Mouse (Mus musculus) liver, postnatal 0 days (tissue): ENCODE results near the gene Cdh12. TPM values are rescaled to one million over a fixed set of nuclear protein-coding genes. Genes with fewer than 3 reads are reported as not detected.
"Not testable (repeated sequence)": the region's sequence is repeated elsewhere in the genome, so short reads cannot be mapped to it uniquely, and the experiment has no call there.

Experiments
- ATAC-seq: fragments of 200-750 bp; cut with Nextera tagmentation; 2 replicates; pipeline ENCODE4 v1.8.0; 2017; ENCODE audit warnings: mild to moderate bottlenecking, moderate library complexity
- DNase-seq: peaks from one replicate; pipeline ENCODE4 v3.0.0-alpha.2; 2016
- H3K27ac ChIP-seq: fragments of 300-500 bp; sonication (generic); 2 replicates; pipeline ENCODE4 v1.5.1; 2014; ENCODE audit warnings: antibody characterized with exemption, moderate library complexity, mild to moderate bottlenecking, low read depth
- H3K27me3 ChIP-seq: fragments of 300-500 bp; sonication (generic); 2 replicates; pipeline ENCODE4 v1.6.1; 2014; ENCODE audit warnings: low read length, control low read depth, mixed read lengths; ENCODE audit not compliant: insufficient read depth
- H3K36me3 ChIP-seq: fragments of 300-500 bp; sonication (generic); replicated peaks from 2 replicates; pipeline ENCODE4 v1.6.1; 2014; ENCODE audit warnings: mild to moderate bottlenecking, control low read depth, low read length, moderate library complexity, mixed read lengths; ENCODE audit not compliant: insufficient read depth
- H3K4me1 ChIP-seq: fragments of 300-500 bp; sonication (generic); 2 replicates; pipeline ENCODE4 v1.6.1; 2014; ENCODE audit warnings: antibody characterized with exemption, mild to moderate bottlenecking, control low read depth; ENCODE audit not compliant: insufficient read depth
- H3K4me2 ChIP-seq: fragments of 300-500 bp; sonication (generic); 2 replicates; pipeline ENCODE4 v1.6.1; 2014; ENCODE audit warnings: low read depth, mild to moderate bottlenecking, low read length, moderate library complexity, mixed read lengths
- H3K4me3 ChIP-seq: fragments of 300-500 bp; sonication (generic); 2 replicates; pipeline ENCODE4 v1.5.1; 2014; ENCODE audit warnings: low read depth, low read length
- H3K9ac ChIP-seq: fragments of 300-500 bp; sonication (generic); replicated peaks from 2 replicates; pipeline ENCODE4 v1.6.1; 2014; ENCODE audit warnings: mild to moderate bottlenecking, moderate library complexity
- H3K9me3 ChIP-seq: fragments of 300-500 bp; sonication (generic); 2 replicates; pipeline ENCODE4 v1.6.1; 2016; ENCODE audit warnings: mild to moderate bottlenecking, control low read depth, low read length, mixed read lengths
- CTCF ChIP-seq: sonication (generic); IDR thresholded peaks from 2 replicates; pipeline ENCODE4 v1.5.1; 2016; ENCODE audit warnings: antibody characterized with exemption, low read depth
- EP300 ChIP-seq: IDR thresholded peaks from 2 replicates; pipeline ENCODE4 v1.6.1; 2016; ENCODE audit warnings: antibody characterized with exemption, low read depth, mild to moderate bottlenecking
- WGBS: fragments of 180-500 bp; shearing (Covaris S2); extraction: QIAGEN DNeasy Blood & Tissue Kit; methylation state at CpG from one replicate; pipeline ENCODE4 v1.1.7; 2014; ENCODE audit not compliant: insufficient replicate concordance; 5-methylcytosine and 5-hydroxymethylcytosine counted together
- polyA plus RNA-seq: library from polyadenylated mRNA; unstranded; fragments of >200 nt; fragmentation: Nextera tagmentation; extraction: Ambion mirVana; gene quantifications from 2 replicates; pipeline ENCODE4 v1.2.1, GENCODE M21; 2015

Cdh12 gene
- polyA plus RNA-seq, 1 experiment from 2014 or later = not detected

DNA sequence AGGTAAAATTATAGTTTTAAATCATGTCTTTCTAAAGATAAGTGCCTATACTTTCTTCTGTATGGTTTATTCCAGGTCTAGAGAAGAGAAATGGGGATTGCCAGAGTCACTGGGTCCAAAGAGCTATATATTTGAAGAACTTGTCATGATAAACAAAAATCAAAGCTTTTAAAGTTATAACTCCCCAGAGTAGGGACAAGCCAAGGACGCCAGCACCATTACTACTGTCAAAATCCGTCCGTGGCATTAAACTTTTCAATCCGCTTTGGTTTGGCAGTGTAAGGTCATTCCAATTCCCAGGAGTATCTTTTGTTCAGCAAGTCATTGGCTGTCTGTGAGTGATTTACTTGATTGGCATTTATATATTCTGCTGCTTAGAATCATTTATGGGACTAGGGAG, 697.8 kb downstream of the Cdh12 start:
- H3K9me3 ChIP-seq = no peaks in the 10 kb centered on the region
- ATAC-seq (no peak), DNase-seq (no peak)
- H3K9ac ChIP-seq = no peak overlapping the region
- H3K27ac ChIP-seq = no peak overlapping the region
- no peaks in the 10 kb centered on the region for H3K27me3 ChIP-seq
- no peak overlapping the region for H3K4me3 ChIP-seq
- no peak overlapping the region for H3K4me2 ChIP-seq
- WGBS = 77% methylated on average over 4 of the region's 4 CpGs
- TF ChIP-seq EP300 = no peak
- no peaks in the 10 kb centered on the region for H3K4me1 ChIP-seq
- no peaks in the 10 kb centered on the region for H3K36me3 ChIP-seq

DNA sequence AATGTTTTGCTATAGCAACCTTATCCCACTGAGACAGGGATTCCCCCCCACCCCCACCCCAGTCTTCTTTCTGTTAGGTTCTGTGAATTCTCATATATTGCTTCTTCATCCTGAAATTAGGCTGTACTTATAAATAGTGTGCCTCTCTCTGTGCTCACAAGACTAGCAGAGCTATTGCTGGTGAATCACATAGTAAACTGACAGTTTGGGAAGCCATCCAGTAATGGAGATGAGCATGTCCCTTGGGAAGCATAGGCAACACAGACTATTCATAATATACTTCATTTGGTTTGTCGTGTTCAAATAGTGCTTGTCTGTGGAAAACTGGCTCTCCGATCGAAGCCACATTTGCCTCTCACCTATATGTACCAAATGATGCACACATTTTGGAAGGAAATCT, 704.5 kb downstream of the Cdh12 start:
- WGBS = 88% methylated on average over 3 of the region's 3 CpGs
- no peaks in the 10 kb centered on the region for H3K27me3 ChIP-seq
- H3K4me3 ChIP-seq = no peak overlapping the region
- ATAC-seq (no peak), DNase-seq (no peak)
- H3K4me2 ChIP-seq = no peak overlapping the region
- TF ChIP-seq CTCF (no peak), EP300 (no peak)
- no peaks in the 10 kb centered on the region for H3K4me1 ChIP-seq
- no peaks in the 10 kb centered on the region for H3K36me3 ChIP-seq
- H3K9me3 ChIP-seq = no peaks in the 10 kb centered on the region; the same call in 1 of the 2 replicates
- H3K9ac ChIP-seq = no peak overlapping the region
- no peak overlapping the region for H3K27ac ChIP-seq

DNA sequence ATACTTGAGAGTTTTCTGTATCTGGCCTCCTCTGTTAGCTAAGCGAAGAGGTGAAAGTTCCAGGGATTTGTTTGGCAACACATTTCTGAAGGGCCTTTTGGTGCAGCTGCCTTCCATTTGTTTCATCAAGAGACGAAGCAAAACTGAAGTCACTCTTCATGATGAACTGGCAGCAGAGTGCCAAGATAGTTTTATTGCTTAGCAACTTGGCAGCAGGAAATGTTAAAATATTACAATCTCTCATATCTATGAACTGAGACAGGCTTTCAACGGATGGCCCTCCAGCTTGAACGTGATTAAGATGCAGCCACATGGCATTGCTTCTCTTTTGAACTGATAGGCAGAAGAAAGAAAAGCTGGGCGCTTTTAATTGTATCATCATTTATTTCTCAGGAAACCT, 730.7 kb downstream of the Cdh12 start:
- no peak for ATAC-seq
- Histone ChIP-seq H3K27me3 (no peaks in the 10 kb centered on the region), H3K9ac (no peak overlapping the region), H3K4me2 (no peak overlapping the region), H3K4me1 (no peaks in the 10 kb centered on the region), H3K4me3 (no peak overlapping the region), H3K27ac (no peak overlapping the region), H3K36me3 (no peaks in the 10 kb centered on the region), H3K9me3 (no peaks in the 10 kb centered on the region)
- 67% methylated on average over 5 of the region's 5 CpGs for WGBS
- DNase-seq = no peak
- no peak for TF ChIP-seq CTCF
- no peak for TF ChIP-seq EP300

DNA sequence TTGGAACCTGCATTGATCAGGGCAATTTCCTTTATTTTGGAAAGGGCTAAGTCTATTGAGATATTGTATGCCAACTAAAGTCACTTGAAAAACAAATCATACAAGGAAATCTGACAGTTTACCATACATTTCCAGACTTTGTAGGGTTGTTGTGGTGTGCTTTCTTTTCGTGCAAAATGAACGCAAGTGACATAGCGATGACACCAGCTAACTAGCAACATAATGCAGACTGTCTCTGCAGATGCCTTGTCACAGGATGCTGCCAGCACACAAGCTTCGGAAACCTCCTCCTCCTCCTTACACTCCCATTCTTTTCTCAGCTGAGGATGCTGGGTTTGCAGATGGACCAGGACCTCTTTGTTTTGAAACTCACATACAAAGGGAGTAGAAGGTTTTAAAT, 731.1 kb downstream of the Cdh12 start:
- Histone ChIP-seq H3K4me3 (no peak overlapping the region), H3K4me1 (no peaks in the 10 kb centered on the region), H3K27me3 (no peaks in the 10 kb centered on the region), H3K9me3 (no peaks in the 10 kb centered on the region), H3K4me2 (no peak overlapping the region), H3K9ac (no peak overlapping the region), H3K27ac (no peak overlapping the region), H3K36me3 (no peaks in the 10 kb centered on the region)
- ATAC-seq (no peak), DNase-seq (no peak)
- no peak for TF ChIP-seq CTCF
- 62% methylated on average over 4 of the region's 4 CpGs for WGBS

DNA sequence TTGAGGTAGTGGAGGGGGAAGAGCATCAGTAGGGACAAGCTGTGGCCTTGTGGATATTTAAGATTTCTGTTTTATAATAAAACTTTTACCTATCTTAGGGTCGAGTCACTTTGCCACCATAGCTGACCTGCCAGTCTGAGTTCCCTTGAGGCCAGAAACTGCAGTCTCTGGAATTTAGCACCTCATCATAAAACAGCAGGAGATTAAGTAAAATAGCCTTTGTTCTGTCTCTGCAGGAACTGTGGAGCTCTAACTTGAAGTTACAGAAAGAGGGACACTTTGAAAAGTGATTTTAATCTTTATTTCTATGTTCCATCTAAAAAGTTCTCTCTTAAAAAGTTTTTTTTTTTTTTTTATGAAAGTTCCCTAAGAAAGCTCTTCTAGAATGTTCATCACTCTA, 736.7 kb downstream of the Cdh12 start:
- TF ChIP-seq CTCF = no peak
- no peak for TF ChIP-seq EP300
- 48% methylated on average over 1 of the region's 1 CpGs for WGBS

DNA sequence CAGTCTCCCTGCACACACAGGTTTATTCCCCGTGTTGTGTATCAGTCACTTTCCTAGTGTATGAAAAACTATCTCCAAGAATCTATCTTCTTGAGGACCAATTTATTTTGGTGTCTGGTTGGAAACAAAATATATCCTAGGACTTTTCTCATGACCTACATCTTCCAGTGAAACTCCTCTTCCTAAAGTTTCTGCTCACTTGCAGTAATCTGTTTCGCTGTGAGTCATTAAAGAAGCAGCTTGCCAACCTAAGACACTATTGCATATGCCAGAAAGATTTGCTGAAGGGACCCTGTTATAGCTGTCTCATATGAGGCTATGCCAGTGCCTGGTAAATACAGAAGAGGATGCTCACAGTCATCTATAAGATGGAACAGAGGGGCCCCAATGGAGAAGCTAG, 761.0 kb downstream of the Cdh12 start:
- not testable (repeated sequence) for H3K4me2 ChIP-seq

More for the DNA sequence above, 736.7 kb downstream of the Cdh12 start:
- H3K36me3 ChIP-seq = no peaks in the 10 kb centered on the region
- no peak overlapping the region for H3K27ac ChIP-seq
- H3K4me1 ChIP-seq = no peaks in the 10 kb centered on the region
- H3K9me3 ChIP-seq = no peaks in the 10 kb centered on the region
- no peaks in the 10 kb centered on the region for H3K27me3 ChIP-seq
- DNase-seq (no peak), ATAC-seq (no peak)
- no peak overlapping the region for H3K4me3 ChIP-seq
- no peak overlapping the region for H3K4me2 ChIP-seq
- H3K9ac ChIP-seq = no peak overlapping the region

DNA sequence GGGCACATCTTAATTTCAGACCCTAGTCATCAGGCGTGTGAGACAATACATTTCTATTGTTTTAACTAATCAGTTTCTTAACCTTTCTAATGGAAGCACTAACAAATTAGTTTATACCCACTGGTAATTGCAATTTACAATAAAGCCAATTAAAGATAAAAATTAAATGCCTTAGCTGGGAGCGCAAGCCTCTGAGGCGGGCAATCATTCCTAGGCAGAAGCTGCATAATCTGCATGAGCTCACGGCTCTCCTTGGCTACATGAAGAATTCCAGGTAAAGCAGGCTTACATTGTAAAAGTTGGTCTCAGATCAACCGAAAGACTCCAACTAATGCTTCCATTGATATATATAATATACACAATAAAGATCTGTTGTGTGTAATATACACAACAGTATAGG, 773.9 kb downstream of the Cdh12 start:
- ATAC-seq = no peak
- Histone ChIP-seq H3K9ac (no peak overlapping the region), H3K9me3 (no peaks in the 10 kb centered on the region), H3K4me1 (no peaks in the 10 kb centered on the region), H3K4me3 (no peak overlapping the region), H3K27ac (no peak overlapping the region), H3K27me3 (no peaks in the 10 kb centered on the region), H3K4me2 (no peak overlapping the region), H3K36me3 (no peaks in the 10 kb centered on the region)
- 89% methylated on average over 5 of the region's 5 CpGs for WGBS
- DNase-seq = no peak
- no peak for TF ChIP-seq EP300
- TF ChIP-seq CTCF = no peak

More for the DNA sequence above, 761.0 kb downstream of the Cdh12 start:
- not testable (repeated sequence) for DNase-seq, H3K36me3 ChIP-seq, H3K27ac ChIP-seq, ATAC-seq, H3K4me1 ChIP-seq, H3K9ac ChIP-seq, H3K27me3 ChIP-seq, H3K4me3 ChIP-seq, H3K9me3 ChIP-seq
- WGBS = 66% methylated on average over 2 of the region's 2 CpGs
